Mouse (Mus musculus) right cerebral cortex, postnatal 10 days (tissue): Measurements from ENCODE around the gene Cdhr4.

Experiments used
- DNase-seq, 2 experiments: peaks; one replicate each; pipeline ENCODE4 v3.0.0; 2021; ENCODE audit warnings: low spot score in 2 of 2

Cdhr4 gene

DNA sequence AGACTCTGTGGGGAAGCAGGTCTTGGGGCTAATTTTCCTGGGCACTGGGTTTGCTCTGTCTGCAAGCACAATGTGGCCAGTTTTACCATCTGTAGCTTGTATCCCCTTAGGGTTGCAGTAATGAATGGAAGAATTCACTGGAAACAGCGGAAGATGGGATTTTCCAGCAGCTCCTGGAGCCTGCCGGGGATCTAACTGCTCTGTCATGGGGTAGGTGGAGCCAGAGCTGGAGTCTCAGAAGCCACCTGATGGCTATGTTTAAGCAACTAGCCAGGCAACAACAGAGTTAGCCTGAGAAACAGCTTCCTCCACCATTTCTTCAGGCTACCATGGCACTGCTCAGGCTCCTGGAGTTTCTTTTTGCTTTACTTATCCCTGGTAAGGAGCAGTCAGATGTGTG is at the start of gene Cdhr4:
Cdhr4 (plus strand) TSS at position 301 of the 400 bp plus-strand sequence.
- no peak for DNase-seq

DNA sequence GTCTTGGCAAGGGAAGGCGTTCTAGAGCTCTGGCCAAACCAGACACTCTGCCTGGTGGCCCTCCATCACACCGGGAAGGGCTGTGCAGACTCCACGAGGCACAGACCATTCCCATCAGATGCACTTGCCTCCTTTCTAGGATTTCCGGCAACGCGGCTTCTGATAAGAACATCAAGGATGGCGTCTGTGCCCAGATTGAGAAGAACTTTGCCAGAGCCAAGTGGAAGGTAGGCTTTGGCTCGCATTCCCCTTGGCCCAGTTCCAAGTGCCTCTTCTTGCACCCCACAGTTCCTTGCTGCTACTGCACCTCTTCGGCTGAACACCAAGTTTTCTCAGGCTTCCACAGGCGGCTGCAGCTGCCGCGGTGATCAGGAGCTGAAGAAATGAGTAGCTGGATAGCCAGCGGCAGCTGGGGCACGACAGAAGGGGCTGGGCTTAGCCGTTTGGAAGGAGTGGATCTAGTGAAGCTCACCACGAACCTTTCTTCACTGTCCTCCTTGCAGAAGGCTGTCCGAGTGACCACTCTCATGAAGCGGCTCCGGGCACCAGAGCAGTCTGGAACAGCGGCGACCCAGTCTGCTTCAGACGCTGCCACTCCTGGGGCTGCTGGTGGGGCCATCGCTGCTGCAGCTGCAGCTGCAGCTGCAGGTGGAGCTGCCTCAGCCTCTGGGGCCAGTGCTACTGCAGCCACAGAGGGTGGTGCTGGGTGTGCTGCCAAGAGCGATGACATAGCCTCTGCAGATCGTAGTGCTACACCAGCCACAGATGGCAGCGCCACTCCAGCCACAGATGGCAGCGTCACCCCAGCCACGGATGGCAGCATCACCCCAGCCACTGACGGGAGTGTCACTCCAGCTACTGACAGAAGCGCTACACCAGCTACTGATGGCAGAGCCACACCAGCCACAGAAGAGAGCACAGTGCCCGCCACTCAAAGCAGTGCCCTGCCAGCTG is 44.8 kb upstream of the Cdhr4 start:
- no peak for DNase-seq

DNA sequence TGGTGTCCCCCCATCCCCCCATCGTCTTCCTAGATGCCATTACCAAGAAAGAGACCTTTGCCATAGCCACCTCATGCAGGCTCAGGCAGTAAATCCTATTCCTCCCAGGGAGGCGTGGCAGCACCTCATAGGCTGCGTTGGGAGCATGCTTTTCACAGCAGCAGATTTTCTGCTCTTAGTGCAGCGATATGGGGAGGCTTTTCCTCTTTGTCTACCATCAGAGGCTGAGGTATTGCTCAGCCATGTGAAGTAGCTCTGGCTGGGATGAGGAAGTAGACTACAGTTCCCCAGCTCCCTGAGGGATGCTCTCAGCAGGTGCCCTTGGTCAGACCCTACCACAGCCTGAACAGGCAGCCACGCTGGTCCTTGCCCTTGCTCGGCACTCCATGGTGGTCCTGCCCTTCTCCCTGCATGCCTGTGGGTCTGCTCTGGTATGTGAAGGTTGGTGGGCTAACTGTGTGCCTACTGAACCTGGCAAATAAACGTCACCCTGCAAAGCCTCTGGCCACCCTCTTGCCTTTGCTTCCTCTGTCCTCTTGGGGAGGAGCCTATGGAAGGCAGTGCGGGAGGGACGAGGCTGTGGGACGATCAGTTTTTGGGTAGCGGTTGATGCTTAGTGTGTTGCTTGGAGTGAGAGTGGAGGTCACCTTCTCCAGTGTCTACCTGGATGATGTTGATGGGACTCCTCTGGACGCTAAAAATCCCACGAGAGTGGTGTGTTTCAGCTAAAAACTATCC is 42.9 kb upstream of the Cdhr4 start:
- DNase-seq, result no peak

DNA sequence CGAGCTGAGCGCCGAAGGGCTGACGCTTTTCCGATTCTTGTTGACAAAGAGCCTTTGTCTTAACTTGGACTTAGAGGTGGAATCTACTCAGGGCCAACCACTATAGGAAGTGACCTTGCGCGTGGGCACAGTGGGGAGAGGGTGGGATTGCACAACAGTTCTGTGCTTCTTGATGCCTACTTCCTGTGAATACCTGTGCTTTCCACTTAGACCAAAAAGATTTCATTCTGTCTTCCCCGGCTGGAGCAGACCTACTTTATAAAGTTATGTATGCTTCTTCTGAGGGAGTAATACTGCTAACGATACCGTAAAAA is 42.4 kb upstream of the Cdhr4 start, which contains the start of gene Traip:
Traip (plus strand) TSS at position 215 of the 314 bp plus-strand sequence.
- DNase-seq, result no peak

DNA sequence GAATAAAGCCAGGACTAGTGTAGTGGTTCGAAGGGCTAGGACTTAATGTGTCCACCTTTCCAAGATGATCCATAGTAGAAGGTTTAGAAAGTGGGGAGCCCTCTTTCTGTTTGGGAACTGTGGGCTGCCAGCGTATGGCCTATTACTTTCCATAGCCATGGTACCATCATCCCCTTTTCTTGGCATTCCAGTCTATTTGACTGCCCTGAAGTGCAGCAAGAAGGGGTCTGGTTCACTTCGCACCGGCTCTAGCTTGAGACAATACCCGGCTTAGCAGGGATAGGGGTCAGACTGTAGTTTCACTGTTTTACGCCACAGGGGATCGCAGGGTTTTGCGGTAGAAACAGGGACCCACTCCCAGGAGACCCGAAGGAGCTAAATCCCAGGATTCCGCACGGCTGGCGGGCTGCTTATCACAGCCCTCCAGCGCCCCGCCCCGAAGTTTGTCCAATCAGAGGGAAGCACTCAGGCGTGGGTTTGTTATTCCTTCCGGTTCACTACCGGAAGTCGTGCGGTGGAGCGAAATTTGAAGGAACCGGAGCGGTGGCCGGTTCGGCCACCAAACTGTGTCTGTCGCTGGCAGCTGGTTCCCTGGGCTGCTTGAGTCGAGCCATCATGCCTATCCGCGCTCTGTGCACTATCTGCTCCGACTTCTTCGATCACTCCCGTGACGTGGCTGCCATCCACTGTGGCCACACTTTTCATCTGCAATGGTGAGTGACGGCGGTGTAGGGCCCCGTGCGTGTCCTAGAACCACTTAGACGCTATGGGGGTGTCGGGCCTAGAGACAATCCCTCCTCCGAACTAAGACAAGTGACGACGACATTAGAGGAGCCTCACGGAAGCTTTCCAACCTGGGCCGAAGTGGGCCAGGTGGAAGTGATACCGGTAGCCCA is 41.6 kb upstream of the Cdhr4 start:
- DNase-seq, result peak; percentile 96 to 97

DNA sequence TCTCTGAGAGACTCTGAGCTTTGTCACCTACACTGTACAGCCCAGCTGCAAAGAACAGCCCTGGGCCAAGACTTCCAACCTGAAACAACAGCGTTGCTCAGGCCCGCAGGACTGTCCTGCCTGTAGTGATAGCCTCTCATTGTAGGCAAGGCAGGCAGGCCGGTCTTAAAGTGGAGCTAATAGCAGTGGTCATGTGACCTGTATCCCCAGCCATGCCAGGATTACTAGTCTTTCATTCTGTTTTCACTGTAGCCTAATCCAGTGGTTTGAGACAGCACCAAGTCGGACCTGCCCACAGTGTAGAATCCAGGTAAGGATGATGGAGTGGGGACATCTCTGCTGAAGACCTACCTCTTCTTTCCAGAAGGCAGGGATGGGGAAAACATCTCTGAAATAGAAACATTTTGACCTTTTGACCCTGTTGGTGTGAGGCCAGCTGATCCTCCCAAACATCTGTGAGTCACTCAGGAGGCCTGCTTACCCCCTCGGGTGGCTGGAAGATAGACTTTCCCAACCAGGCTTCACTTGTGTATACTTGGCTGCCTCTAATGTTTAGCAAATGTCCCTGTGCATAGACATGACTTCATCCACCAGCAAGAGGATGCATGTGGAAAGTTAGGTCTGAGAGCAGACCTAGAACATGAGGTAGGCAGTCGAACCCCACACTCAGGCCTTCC is 36.5 kb upstream of the Cdhr4 start:
- DNase-seq, result no peak

DNA sequence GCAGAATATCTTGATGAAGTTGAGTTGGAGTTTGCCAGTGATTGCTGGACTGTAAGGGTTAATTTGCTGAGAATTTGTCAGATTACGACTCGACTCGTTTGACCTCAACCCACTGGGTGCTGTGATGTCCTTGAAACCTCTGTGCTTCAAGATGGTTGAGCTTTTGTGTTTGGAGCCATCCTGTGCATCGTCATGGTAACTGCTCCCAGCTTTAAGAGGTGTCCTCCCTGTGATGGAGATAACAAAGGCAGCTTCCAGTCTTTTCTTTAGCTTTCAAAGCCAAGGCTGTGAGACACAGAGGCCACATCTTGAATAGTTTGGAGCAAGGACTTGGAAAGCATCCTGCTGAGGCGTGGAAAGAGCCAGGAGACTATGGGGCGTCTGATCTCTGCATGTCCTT is 35.2 kb upstream of the Cdhr4 start:
- no peak for DNase-seq

DNA sequence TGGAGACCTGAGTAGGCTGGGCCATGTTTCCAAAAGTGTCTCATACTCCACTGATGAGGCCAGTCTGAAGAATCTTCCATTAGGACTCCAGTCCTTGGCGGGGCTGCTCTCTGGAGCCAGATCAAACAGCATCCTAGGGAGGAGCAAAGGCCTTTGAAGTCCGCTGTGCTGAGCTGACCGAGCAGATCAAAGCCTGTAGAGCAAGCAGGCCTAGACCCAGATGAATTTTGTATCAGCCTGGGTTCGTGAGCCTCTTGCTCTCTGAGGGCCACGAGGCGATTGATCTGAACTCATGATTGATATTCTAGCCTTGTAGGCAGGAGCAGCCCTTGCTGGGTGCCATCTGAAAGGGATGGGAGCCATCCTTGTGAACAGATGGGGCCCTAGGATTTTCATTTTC is 32.4 kb upstream of the Cdhr4 start:
- no peak for DNase-seq

DNA sequence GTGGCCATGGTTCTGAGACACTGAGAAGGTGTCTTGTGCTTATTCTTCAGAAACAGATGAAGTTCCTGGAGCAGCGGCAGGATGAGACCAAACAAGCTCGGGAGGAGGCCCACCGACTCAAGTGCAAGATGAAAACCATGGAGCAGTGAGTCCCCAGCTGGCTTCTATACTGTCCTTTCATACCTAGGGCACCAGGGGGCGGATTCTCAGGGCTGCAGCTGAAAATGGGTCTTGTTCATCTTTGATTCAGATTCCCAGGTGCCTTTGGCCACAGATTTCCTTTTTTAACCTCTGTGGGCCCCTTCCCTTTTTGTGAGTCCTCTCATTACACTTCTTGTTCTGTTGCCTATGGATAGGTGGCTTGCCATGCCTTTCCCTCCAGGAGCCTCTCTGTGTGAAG is 31.4 kb upstream of the Cdhr4 start:
- DNase-seq, result no peak

DNA sequence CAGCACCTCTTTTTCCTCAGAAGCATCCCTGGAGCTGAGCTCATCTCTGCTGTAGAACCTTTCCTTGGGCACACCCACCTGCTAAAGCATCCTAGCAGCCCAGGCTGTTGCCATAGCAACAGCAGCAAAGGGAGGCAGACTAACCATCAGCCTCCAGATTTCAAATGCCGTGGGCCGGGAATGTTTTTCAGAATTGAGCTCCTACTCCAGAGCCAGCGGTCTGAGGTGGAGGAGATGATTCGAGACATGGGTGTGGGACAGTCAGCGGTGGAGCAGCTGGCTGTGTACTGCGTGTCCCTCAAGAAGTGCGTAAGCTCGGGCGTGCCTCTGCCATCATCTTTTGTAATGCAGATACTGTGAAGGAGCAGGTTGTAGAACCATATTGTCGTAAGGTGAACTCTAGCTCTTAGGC is 30.9 kb upstream of the Cdhr4 start:
- peak; percentile 90 to 95 for DNase-seq

DNA sequence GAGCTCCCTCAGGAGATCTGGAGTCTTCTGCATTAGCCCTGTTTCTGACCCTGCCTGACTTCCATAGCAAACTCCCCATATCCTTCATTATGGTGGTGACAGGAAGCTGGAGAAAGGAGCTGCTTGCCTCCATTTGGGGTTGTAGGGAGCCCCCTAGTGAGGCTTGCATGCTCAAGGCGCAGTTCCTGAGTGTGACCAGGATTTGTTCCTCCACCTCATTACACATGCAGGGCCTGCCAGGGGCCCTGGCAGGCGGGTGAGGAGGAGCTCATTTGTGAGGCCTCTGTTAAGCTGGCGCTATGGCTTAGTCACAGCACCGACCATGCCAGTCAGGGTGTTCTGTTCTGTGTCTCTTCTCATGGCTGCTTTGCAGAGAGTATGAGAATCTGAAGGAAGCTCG is 30.4 kb upstream of the Cdhr4 start:
- peak; percentile 82 to 83 for DNase-seq

DNA sequence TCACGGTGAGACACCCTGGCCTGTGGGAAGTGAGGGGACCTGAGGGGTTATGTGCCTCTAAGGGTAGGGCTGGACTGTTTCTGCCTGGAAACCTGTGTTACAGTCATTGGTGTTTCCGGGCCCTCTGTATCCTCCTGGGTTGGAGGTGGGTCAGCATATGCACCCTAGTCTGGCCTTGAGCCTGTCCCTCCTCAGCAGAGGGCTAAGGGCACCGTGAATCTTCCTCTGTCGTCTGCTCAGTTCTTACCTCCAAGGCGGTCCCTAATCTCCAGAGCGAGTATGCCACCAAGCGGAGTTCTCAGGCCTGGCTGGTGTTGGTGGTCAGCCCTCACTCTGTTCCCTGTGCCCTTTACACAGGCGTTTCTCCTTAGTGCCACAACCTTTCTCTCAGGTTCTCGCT is 29.4 kb upstream of the Cdhr4 start:
- DNase-seq, result no peak

DNA sequence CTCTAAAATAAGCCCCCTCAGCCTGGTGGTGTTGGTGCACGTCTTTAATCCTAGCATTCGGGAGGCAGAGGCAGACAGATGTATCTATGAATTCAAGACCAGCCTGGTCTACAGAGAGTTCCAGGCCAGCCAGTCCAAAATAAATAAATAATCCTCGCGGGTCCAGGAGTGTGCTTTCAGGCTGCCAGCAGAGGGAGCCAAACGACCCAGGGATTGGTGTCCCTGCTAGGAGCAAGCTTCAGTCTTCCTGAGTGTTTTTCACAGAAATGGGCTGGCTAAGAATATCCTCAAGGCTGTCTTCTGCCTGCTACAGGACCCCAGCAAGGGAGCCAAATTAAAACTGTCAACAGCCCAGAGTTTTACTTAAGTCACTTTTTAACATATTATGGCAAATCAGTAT is 28.6 kb upstream of the Cdhr4 start:
- peak; percentile 85 to 88 for DNase-seq

DNA sequence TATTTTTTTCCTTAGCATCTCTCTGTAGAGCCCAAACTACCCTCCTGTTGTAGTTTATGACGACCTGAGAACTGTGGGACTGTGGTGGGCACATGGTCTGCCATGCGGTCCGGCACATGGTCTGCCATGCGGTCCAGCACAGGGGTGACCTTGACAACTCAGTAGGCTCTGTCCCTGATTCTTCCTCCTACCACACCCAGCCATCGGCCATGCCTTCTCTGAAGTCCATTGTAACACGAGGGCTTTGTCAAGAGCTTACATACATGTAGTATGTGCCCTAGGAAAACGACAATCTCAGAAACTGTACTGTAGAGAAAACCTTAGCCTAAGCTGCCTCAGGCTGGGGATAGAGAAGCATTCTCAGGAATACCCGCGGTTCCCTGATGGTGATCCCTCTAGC is 27.6 kb upstream of the Cdhr4 start:
- no peak for DNase-seq

DNA sequence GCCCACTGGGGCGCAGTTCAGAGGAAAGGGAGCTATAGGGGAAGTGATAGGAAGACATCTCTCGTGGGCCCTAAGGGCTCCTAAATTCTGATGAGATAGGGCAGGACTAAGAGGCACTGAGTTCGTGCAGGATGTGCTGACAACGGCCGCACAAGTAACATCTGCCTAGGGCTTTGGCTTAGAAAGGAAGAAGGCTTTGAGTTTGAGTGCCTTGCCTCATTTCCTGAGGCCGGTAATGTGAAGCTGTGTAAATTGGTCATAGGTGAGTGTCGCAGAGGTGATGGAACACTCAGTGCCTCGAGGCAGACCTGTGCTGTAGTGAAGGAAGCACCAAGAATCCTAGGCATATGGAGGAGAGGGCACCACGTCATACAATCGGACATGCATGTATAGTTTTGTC is 25.6 kb upstream of the Cdhr4 start:
- no peak for DNase-seq

DNA sequence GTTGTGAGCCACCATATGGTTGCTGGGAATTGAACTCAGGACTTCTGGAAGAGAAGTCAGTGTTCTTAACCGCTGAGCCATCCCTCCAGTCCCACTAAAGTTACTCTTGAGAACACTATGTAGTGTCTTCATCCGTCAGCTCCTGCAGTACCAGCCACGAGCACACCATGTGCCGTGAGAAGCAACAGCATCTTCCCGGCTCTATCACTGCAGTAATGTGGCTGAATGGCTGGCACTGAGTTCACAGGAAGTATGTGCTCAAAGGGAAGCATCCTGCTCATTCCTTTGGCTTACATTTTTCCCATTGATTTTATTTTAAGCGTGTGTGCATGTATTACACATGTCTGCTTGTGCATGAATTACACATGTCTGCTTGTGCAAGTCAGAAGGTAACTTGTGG is 24.9 kb upstream of the Cdhr4 start:
- DNase-seq, result peak in 1 of 2 experiments; percentile 21

DNA sequence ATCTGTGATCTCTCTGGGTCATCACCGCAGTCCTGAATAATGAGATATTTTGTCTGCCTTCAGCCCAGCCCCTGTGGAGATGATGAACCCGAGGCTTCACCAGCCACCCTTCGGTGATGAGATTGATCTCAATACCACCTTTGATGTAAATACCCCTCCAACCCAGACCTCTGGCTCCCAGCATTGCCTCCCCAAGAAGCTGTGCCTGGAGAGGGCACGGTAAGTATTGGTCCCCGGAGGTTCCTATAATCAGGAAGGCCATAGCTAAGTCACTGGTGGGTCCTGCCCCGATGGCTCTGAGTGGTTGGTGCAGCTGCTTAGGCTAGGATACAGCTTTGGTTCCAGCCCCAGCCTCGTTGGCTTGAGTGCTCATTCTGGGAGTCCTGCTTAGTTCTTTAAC is 23.8 kb upstream of the Cdhr4 start:
- no peak for DNase-seq

DNA sequence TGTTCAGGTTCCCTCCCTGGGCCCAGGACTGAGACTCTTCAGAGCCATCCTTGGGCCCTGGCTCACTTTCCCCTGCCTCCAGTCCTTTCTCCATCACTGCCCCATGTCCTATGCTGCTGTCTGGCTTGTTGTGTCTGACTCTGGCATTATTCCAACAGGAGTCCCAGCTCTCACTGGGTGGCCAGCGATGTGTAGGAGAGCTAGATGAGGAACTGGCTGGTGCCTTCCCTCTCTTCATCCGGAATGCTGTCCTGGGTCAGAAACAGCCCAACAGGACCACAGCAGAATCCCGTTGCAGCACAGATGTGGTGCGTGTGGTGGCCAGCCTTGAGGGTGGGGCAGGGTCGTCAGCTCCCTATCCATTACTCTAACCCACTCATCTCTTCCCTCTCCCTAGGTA is 22.0 kb upstream of the Cdhr4 start:
- peak in 1 of 2 experiments; percentile 20 for DNase-seq

DNA sequence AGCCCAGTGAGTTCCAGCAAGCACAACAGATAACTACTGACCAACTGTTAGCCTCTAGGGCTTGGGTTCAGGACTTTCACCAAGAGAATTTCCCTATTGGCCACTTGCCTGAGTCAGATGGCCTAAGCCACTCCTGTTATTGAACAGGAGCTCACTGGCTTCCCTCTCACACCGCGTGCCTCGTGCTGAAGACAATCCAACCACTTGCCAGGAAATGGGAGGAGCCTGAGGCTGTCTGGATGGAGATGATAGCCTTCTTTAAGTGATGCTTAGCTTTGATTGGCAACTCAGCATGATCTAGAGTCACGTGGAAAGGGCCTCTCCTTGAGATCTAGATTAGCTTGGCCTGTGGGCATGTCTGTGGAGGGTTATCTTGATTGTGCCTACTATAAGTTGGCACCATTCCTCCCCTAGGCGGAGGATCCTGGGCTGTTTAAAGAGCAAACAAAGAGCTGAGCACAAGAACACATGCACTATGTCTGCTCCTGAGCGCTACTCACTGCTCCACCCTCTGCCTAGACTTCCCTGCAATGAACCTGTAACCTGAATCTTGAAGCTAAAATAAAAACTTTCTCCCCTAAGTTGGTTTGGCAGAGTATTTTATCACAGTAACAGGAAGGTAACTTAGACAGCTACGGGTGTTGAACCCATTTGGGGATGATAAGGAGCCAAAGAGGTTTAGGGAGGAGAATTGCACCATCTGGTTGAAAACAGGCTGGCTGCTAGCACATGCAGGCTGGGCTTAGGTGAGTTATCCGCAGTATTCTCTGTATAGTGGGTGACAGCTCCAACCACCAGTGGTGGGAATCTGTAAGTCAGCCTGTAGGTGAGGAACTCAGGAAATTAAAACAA is 20.4 kb upstream of the Cdhr4 start:
- no peak for DNase-seq

DNA sequence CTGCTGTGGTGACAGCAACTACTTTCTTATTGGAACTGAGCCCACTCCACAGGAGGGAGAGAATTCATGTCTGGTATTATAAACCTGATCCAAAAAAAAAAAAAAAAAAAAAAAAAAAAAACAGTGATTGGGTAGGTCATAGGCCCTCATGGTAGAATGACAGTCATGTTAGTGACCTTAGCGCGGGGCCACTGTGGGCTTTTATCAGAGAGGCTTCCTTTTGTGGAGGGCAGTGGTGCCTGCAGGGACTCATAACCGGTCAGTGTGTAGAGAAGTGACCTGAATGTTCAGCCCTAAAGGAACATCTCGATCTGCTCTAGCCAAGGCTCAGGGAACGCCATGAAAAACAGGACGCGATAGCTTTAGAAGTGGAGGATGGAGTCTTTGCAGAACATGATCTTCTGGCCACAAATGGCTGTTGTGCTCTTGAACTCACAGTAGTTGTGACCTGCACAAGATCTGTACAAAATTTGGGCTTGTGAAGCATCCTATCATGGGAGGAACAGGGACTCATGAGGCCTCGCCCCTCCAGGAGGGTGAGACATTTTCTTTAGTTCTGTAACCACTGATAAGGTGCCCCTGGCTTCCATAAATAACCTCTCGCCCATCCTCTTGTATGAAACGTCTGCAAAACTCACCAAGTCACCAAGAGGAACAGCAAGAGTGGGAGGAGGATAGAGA is 17.7 kb upstream of the Cdhr4 start:
- no peak for DNase-seq
